Mouse (Mus musculus) urinary bladder, adult 2 months (tissue): ENCODE results near the gene Aldh16a1. TPM values are rescaled to one million over a fixed set of nuclear protein-coding genes. Genes with fewer than 3 reads are reported as not detected.

Experiments
- DNase-seq: peaks from one replicate; pipeline ENCODE4 v3.0.0; 2022; ENCODE audit warnings: low spot score
- polyA plus RNA-seq: library from polyadenylated mRNA; depleted of rRNA; stranded (reverse); fragments of >200 nt; gene quantifications from 2 replicates; pipeline ENCODE4 v1.2.3, GENCODE M21; 2012; rRNA removed

The Aldh16a1 gene
- polyA plus RNA-seq, 1 experiment: 30.9 TPM

DNA sequence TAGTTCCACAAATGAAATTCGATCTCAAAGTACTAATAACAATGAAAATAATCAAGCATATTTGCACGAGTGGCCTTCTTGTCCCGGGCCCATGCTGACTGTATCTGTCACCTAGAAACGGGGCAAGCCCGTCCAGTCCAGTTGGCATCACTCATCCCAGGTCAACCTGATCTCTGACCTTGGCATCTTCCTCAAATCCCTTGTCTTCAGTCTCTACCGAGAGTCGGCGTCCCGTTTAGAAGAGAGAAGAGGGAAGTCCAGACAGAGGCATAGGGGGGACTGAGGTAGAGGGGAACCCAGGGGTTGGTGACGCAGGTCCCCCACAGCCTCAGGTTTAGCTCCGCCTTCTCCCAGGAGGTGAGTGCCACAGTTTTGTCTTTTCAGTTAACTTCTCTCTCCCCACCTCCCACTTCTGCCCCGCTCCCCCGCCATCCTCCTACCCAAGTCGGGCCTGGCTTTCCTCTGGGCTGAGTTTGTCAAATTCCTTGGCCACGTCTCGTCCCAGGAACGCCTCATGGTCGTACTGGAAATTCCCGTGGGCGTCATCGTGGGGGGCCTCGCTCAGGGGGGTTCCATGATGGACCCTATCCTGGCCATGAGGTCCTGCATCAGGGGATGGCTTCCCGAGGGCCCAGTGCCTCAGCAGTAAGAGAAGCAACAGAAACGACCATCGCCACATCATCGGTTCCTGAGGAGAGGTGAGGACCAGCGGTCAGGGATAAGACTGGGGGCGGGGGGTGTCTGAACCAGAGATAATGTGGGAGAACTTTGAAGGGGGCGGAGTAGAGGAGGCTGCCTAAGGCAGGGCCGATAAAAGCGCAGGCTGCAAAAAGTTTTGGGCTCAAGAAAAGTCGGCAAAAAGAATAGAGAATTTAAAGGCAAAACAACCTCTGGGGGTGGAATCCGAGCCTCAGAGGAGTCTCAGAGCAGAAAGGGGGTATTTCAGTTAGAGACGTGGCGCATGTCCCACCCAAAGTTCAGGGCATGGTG, 63.1 kb downstream of the Aldh16a1 start:
- DNase-seq: no peak

Other genes with a start within 250 kb of the Aldh16a1 start
- gene Ap2a1, start 225.1 kb downstream of the Aldh16a1 start, polyA plus RNA-seq: 74.2 and 77.7 TPM in 2 replicates
- 0.03 and 0.08 TPM in 2 replicates for gene Tsks, start 211.4 kb downstream of the Aldh16a1 start, polyA plus RNA-seq
- 26.1 and 26.8 TPM in 2 replicates for gene Cpt1c, start 179.7 kb downstream of the Aldh16a1 start, polyA plus RNA-seq
- 183 and 244 TPM in 2 replicates for gene Prmt1, start 168.0 kb downstream of the Aldh16a1 start, polyA plus RNA-seq
- gene Irf3, start 156.9 kb downstream of the Aldh16a1 start, polyA plus RNA-seq: 133 and 171 TPM in 2 replicates
- gene Bcl2l12, start 155.9 kb downstream of the Aldh16a1 start, polyA plus RNA-seq: 28.6 and 34.8 TPM in 2 replicates
- gene Scaf1, start 138.2 kb downstream of the Aldh16a1 start, polyA plus RNA-seq: 58.4 and 63.5 TPM in 2 replicates
- 383 and 414 TPM in 2 replicates for gene Rras, start 136.6 kb downstream of the Aldh16a1 start, polyA plus RNA-seq
- 5.1 and 18.2 TPM in 2 replicates for gene Prr12, start 101.7 kb downstream of the Aldh16a1 start, polyA plus RNA-seq
- gene Nosip, start 92.2 kb downstream of the Aldh16a1 start, polyA plus RNA-seq: 59.9 and 69.6 TPM in 2 replicates
- gene Prrg2, start 91.9 kb downstream of the Aldh16a1 start, polyA plus RNA-seq: 37.6 and 46.5 TPM in 2 replicates
- 277 and 317 TPM in 2 replicates for gene Rcn3, start 62.4 kb downstream of the Aldh16a1 start, polyA plus RNA-seq
- 144 and 157 TPM in 2 replicates for gene Fcgrt, start 50.7 kb downstream of the Aldh16a1 start, polyA plus RNA-seq
- gene Rps11, start 30.1 kb downstream of the Aldh16a1 start, polyA plus RNA-seq: 903 and 1,312 TPM in 2 replicates
- 3,442 and 3,633 TPM in 2 replicates for gene Rpl13a, start 25.8 kb downstream of the Aldh16a1 start, polyA plus RNA-seq
- 0.28 and 0.44 TPM in 2 replicates for gene Gm45713, start 18.4 kb downstream of the Aldh16a1 start, polyA plus RNA-seq
- gene Flt3l, start 18.2 kb downstream of the Aldh16a1 start, polyA plus RNA-seq: 74.5 and 83.1 TPM in 2 replicates
- 48.3 and 58.3 TPM in 2 replicates for gene Pih1d1, start 281 bp downstream of the Aldh16a1 start, polyA plus RNA-seq
- gene Slc17a7, start 9.4 kb upstream of the Aldh16a1 start, polyA plus RNA-seq: 0.03 and 0.04 TPM in 2 replicates
- gene Gfy, start 25.0 kb upstream of the Aldh16a1 start, polyA plus RNA-seq: 0.03 TPM in 1 of 2 replicates, not detected in the other
- gene Pth2, start 26.4 kb upstream of the Aldh16a1 start, polyA plus RNA-seq: not detected in 2 replicates
- gene Ccdc155, start 50.3 kb upstream of the Aldh16a1 start, polyA plus RNA-seq: 0.12 and 0.15 TPM in 2 replicates
- 5.1 and 7.5 TPM in 2 replicates for gene Dkkl1, start 57.6 kb upstream of the Aldh16a1 start, polyA plus RNA-seq
- gene Tead2, start 61.2 kb upstream of the Aldh16a1 start, polyA plus RNA-seq: 29.1 and 29.2 TPM in 2 replicates
- 12.3 and 15.1 TPM in 2 replicates for gene Cd37, start 84.5 kb upstream of the Aldh16a1 start, polyA plus RNA-seq
- not detected in 2 replicates for gene Slc6a16, start 86.5 kb upstream of the Aldh16a1 start, polyA plus RNA-seq
- not detected in 2 replicates for gene Slc6a21, start 122.9 kb upstream of the Aldh16a1 start, polyA plus RNA-seq
- gene Trpm4, start 179.2 kb upstream of the Aldh16a1 start, polyA plus RNA-seq: 33.6 and 39.8 TPM in 2 replicates
- gene Hrc, start 180.7 kb upstream of the Aldh16a1 start, polyA plus RNA-seq: 0.59 and 1.1 TPM in 2 replicates
- gene Ppfia3, start 212.4 kb upstream of the Aldh16a1 start, polyA plus RNA-seq: 1.4 and 1.9 TPM in 2 replicates
- 19.2 and 21.0 TPM in 2 replicates for gene Lin7b, start 216.0 kb upstream of the Aldh16a1 start, polyA plus RNA-seq
- 364 and 412 TPM in 2 replicates for gene Snrnp70, start 241.2 kb upstream of the Aldh16a1 start, polyA plus RNA-seq